Mouse (Mus musculus) CD8-positive naive resting alpha-beta T cell, adult 2 months (primary cell): ENCODE measurements around the gene Msh5.
"Not testable (repeated sequence)": the region's sequence is repeated elsewhere in the genome, so short reads cannot be mapped to it uniquely, and the experiment has no call there.

Experiments
- DNase-seq, 2 experiments: peaks; one replicate each; pipeline ENCODE4 v3.0.0; 2022; ENCODE audit warnings: low read depth in 2 of 2, low spot score in 2 of 2

Msh5 gene

GRCm38 (mm10) chr17:35003022-35003838, 43.3 kb downstream of the Msh5 start:
- no peak for DNase-seq

- DNase-seq, result no peak
Observed at GRCm38 (mm10) chr17:35002153-35002865, 44.2 kb downstream of the Msh5 start.

DNA sequence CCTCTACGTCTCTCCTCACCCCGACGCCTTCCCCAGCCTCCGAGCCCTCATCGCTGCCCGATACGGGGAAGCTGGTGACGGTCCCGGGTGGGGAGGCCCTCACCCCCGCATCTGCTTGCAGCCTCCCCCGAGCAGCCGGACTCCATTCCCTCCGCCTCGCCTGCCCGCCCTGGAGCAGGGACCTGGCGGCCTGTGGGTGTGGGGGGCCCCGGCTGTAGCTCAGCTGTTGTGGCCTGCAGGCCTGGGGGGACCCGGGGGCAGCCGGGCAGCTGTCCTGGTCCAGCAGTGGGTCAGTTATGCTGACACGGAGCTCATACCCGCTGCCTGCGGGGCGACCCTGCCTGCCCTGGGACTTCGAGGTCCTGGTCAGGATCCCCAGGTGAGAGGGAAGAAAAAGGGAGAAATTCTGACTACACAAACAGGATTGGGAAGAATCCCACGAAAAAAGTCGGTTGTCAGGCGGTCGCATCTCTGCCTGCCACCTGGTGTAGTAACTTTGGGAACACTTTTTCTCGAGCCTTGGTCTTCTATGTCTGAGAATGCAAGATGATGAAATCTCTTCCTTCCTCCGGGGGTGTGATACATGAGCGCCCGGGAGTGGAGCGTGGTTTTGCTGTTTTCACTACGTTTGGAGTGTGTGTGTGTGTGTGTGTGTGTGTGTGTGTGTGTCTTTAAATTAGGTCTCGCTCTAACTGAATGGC, 44.9 kb downstream of the Msh5 start:
- DNase-seq, result peak; percentile 26 to 43

DNA sequence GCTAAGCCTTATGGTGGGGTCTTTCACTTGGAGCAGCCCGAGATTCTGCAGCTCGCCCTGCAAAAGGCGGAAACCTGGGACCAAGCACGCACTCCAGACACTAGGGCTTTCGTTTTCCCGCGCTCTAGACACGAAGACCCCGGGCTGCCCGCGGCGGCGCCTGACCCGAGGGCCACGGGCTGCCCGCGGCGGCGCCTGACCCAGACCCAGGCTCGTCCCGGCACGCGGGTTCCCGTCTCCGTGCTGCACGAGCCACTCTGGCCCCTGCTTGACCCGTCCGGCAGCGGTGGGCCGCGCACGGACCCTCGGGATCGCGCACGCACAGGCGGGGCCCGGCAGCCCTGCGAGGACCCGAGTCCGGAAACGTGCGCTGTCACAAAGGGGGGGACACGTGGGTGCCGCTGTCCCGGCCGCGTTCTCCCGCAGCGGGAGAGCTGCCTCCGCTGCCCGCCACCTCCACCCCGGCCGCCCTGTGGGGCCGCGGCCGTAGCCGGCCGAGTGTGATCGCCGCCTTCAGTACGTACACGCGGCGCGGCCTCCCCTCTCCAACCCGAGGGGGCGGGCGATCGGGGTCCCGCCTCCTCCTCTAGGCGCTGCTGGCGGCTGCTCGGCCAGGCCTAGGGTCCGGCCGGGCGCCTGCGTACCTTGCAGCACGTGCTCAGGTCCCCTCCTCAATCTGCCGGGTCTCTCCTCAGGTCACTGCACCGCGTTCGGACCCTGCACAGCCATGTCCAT, 45.7 kb downstream of the Msh5 start, which contains the start of gene Vars:
Gene Vars, plus strand, starts transcription at position 271 of the 735 bp plus-strand sequence.
- DNase-seq, result peak; percentile 79 to 86

- DNase-seq, result peak in 1 of 2 experiments; percentile 20
Observed at GRCm38 (mm10) chr17:34999871-35000716, 46.5 kb downstream of the Msh5 start.

DNA sequence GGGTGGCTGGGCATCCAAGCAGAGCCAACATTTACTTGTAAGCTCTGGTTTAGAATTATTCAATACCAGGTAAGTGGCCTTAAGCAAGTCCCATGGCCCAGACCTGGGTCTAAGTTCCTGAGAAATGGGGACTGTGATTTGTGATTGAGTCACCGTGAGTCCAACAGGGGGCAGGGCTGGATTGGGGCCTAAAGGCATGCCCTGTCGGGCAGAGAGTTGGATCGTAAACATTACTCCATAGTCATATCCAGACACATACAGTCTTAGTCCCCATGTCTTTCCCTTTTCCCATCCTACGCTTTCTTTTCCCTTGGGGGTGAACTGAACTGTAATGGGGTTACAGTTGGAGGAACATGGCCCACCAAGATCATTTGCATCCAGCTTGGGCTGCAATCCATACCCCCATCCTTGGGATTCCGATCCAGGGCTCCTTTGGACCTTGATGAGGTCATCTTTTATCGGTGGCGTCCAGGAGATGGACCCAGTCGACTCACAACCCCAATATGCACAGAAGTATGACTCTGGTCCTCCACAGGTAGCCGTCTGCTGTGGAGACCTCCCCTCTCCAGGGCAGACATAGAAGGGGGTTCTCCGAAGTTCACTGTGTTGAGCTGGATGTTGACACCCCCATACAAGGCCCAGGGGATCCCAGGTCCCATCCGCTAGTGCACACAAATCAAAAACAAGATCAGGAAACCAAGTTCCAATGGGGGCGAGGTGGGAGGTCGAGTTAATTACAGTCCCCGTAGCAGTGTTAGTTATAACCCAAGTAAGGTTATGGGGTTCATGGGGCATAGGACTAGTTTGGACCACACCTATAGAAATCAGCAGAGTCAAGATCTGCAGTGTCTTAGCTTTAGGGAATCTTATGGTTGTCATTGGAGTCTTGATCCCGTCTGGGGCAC, 47.8 kb downstream of the Msh5 start:
- no peak for DNase-seq

- no peak for DNase-seq
Observed at GRCm38 (mm10) chr17:34997142-34997483, 49.4 kb downstream of the Msh5 start.

- DNase-seq, result no peak
Observed at GRCm38 (mm10) chr17:34996411-34997141, 50.0 kb downstream of the Msh5 start.

GRCm38 (mm10) chr17:34995927-34996326, 50.6 kb downstream of the Msh5 start:
- not testable (repeated sequence) for DNase-seq

- not testable (repeated sequence) for DNase-seq
Observed at GRCm38 (mm10) chr17:34995192-34995591, 51.4 kb downstream of the Msh5 start.

GRCm38 (mm10) chr17:34994751-34995150, 51.8 kb downstream of the Msh5 start:
- DNase-seq, result no peak

- peak in 1 of 2 experiments; percentile 37 for DNase-seq
Observed at GRCm38 (mm10) chr17:34984218-34984617, 62.3 kb downstream of the Msh5 start.

DNA sequence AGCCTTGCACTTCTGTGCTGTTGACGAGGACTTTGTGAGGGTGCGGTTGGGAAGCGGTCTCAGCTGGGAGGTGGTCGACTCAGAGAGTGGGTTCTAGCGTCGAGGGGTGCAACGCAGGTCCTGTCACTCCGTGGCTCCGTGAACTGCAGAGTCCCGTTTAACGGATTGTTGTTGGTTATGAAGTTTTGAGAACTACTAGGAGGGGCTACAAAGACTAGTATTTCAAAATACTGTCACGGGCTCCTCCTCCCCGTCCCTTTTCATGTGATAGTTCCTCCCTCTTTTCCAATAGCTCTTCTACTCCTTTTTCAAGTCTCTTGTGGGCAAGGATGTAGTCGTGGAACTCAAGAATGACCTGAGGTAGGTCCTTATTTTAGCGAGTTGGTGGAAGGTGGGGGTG, 64.2 kb downstream of the Msh5 start:
- no peak for DNase-seq

DNA sequence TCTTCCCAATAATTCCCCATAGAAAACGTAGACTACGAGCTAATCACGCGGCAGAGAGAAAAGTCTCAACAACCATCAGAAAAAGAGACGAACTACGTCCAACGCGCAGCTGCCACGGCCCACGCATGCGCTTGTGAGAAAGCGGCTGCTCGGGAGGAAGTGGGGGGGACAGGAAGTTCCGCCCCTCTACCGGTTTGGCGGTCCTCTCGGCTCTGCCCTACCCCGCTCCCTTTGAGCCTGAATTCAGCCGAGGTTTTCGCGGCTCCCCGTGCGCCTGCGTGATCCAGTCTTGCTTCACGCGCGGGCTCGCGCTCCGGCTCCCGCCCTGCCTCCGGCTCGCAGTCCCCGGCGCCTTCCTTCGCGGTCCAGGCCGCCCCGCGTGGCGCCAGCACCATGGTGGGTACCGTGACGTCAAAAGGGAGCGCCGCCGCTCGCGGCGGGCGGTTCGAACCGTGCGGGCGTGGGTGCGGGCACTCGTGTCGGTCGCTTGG, 64.8 kb downstream of the Msh5 start, which contains the start of gene Lsm2:
Gene Lsm2, plus strand, starts transcription at position 173 of the 491 bp plus-strand sequence.
- DNase-seq, result peak; percentile 87 to 89

GRCm38 (mm10) chr17:34980655-34981054, 65.9 kb downstream of the Msh5 start:
- peak; percentile 30 to 51 for DNase-seq

- no peak for DNase-seq
Observed at GRCm38 (mm10) chr17:34979631-34980030, 66.9 kb downstream of the Msh5 start.
